Mouse (Mus musculus) stomach, embryonic 14.5 days (tissue): ENCODE data around the gene Itga8. TPM values are rescaled to one million over a fixed set of nuclear protein-coding genes. Genes with fewer than 3 reads are reported as not detected.

Experiments
- ATAC-seq: fragments of 200-750 bp; cut with Nextera tagmentation; 2 replicates; pipeline ENCODE4 v1.8.0; 2017; ENCODE audit warnings: low read depth, moderate TSS enrichment; ENCODE audit not compliant: insufficient number of reproducible peaks, insufficient read depth, low FRiP score
- H3K27ac ChIP-seq: fragments of 300-500 bp; sonication (generic); 2 replicates; pipeline ENCODE4 v1.5.1; 2014; ENCODE audit warnings: mild to moderate bottlenecking, low read length, moderate library complexity, mixed read lengths
- H3K27me3 ChIP-seq: fragments of 300-500 bp; sonication (generic); 2 replicates; pipeline ENCODE4 v1.6.1; 2014; ENCODE audit warnings: low read length, control low read depth, mixed read lengths; ENCODE audit not compliant: control insufficient read depth, insufficient read depth
- H3K36me3 ChIP-seq: fragments of 300-500 bp; sonication (generic); 2 replicates; pipeline ENCODE4 v1.6.1; 2014; ENCODE audit warnings: mild to moderate bottlenecking, control low read depth, low read length, moderate library complexity, mixed read lengths; ENCODE audit not compliant: control insufficient read depth, insufficient read depth
- H3K4me1 ChIP-seq: fragments of 300-500 bp; sonication (generic); 2 replicates; pipeline ENCODE4 v1.6.1; 2014; ENCODE audit warnings: low read length, control low read depth, mixed read lengths; ENCODE audit not compliant: control insufficient read depth, insufficient read depth
- H3K4me2 ChIP-seq: fragments of 300-500 bp; sonication (generic); replicated peaks from 2 replicates; pipeline ENCODE4 v1.6.1; 2014; ENCODE audit warnings: low read depth, low read length, control low read depth
- H3K4me3 ChIP-seq: fragments of 300-500 bp; sonication (generic); 2 replicates; pipeline ENCODE4 v1.5.1; 2014; ENCODE audit warnings: low read depth, low read length, control low read depth
- H3K9ac ChIP-seq: fragments of 300-500 bp; sonication (generic); replicated peaks from 2 replicates; pipeline ENCODE4 v1.6.1; 2014; ENCODE audit warnings: low read depth, mild to moderate bottlenecking, control low read depth, low read length, moderate library complexity, mixed read lengths
- H3K9me3 ChIP-seq: fragments of 300-500 bp; sonication (generic); 2 replicates; pipeline ENCODE4 v1.6.1; 2016; ENCODE audit warnings: low read depth, low read length, control low read depth; ENCODE audit not compliant: control insufficient read depth
- WGBS: fragments of 180-500 bp; shearing (Covaris S2); extraction: QIAGEN DNeasy Blood & Tissue Kit; methylation state at CpG from one replicate; pipeline ENCODE4 v1.1.7; 2014; 5-methylcytosine and 5-hydroxymethylcytosine counted together
- polyA plus RNA-seq: library from polyadenylated mRNA; unstranded; fragments of >200 nt; fragmentation: Nextera tagmentation; extraction: Ambion mirVana; gene quantifications from 2 replicates; pipeline ENCODE4 v1.2.1, GENCODE M21; 2014

Itga8 gene
- polyA plus RNA-seq, 1 experiment from 2014 or later, result 26.5 TPM

GRCm38 (mm10) chr2:12228335-12228734 is 73.4 kb downstream of the Itga8 start:
- Histone ChIP-seq H3K9ac (no peak overlapping the region), H3K27ac (no peak overlapping the region), H3K9me3 (no peaks in the 10 kb centered on the region), H3K27me3 (no peaks in the 10 kb centered on the region), H3K4me1 (no peaks in the 10 kb centered on the region), H3K36me3 (no peaks in the 10 kb centered on the region; the same call in 1 of the 2 replicates), H3K4me2 (no peak overlapping the region), H3K4me3 (no peak overlapping the region)
- 50% methylated on average over 3 of the region's 3 CpGs for WGBS
- ATAC-seq, result no peak

- no peaks in the 10 kb centered on the region for H3K27me3 ChIP-seq
- no peak overlapping the region for H3K27ac ChIP-seq
- H3K9ac ChIP-seq, result no peak overlapping the region
- H3K9me3 ChIP-seq, result no peaks in the 10 kb centered on the region
- 45% methylated on average over 2 of the region's 2 CpGs for WGBS
- H3K4me3 ChIP-seq, result no peak overlapping the region
- ATAC-seq, result no peak
- no peaks in the 10 kb centered on the region; the same call in 1 of the 2 replicates for H3K36me3 ChIP-seq
- H3K4me2 ChIP-seq, result no peak overlapping the region
- peaks cover 6% of the 10 kb centered on the region; the same call in 1 of the 2 replicates for H3K4me1 ChIP-seq
Measured at GRCm38 (mm10) chr2:12227243-12227642, 74.5 kb downstream of the Itga8 start.

- ATAC-seq, result no peak
- Histone ChIP-seq H3K9me3 (no peaks in the 10 kb centered on the region), H3K4me2 (no peak overlapping the region), H3K27ac (no peak overlapping the region), H3K4me3 (no peak overlapping the region), H3K9ac (no peak overlapping the region), H3K4me1 (peaks cover 6% of the 10 kb centered on the region; the same call in 1 of the 2 replicates), H3K27me3 (no peaks in the 10 kb centered on the region), H3K36me3 (no peaks in the 10 kb centered on the region; the same call in 1 of the 2 replicates)
- 65% methylated on average over 1 of the region's 1 CpGs for WGBS
Measured at GRCm38 (mm10) chr2:12226367-12226766, 75.4 kb downstream of the Itga8 start.

- H3K27me3 ChIP-seq, result no peaks in the 10 kb centered on the region
- H3K4me3 ChIP-seq, result no peak overlapping the region
- ATAC-seq, result peak; percentile 89
- peak overlapping the region; percentile 92; the same call in 1 of the 2 replicates for H3K27ac ChIP-seq
- H3K9ac ChIP-seq, result no peak overlapping the region
- H3K4me1 ChIP-seq, result peaks cover 6% of the 10 kb centered on the region; the same call in 1 of the 2 replicates
- H3K9me3 ChIP-seq, result no peaks in the 10 kb centered on the region
- H3K4me2 ChIP-seq, result no peak overlapping the region
- no peaks in the 10 kb centered on the region for H3K36me3 ChIP-seq
- WGBS, result 29% methylated on average over 2 of the region's 2 CpGs
Measured at GRCm38 (mm10) chr2:12221671-12222070, 80.1 kb downstream of the Itga8 start.

- no peaks in the 10 kb centered on the region for H3K9me3 ChIP-seq
- H3K27ac ChIP-seq, result peak overlapping the region; percentile 71; the same call in 1 of the 2 replicates
- H3K4me2 ChIP-seq, result no peak overlapping the region
- 44% methylated on average over 4 of the region's 4 CpGs for WGBS
- no peaks in the 10 kb centered on the region for H3K4me1 ChIP-seq
- no peak overlapping the region for H3K9ac ChIP-seq
- H3K4me3 ChIP-seq, result no peak overlapping the region
- no peak for ATAC-seq
- no peaks in the 10 kb centered on the region for H3K36me3 ChIP-seq
- no peaks in the 10 kb centered on the region for H3K27me3 ChIP-seq
Measured at GRCm38 (mm10) chr2:12213464-12213790, 88.3 kb downstream of the Itga8 start.

- WGBS, result 29% methylated on average over 3 of the region's 3 CpGs
- Histone ChIP-seq H3K9me3 (no peaks in the 10 kb centered on the region), H3K27me3 (no peaks in the 10 kb centered on the region), H3K4me2 (no peak overlapping the region), H3K9ac (no peak overlapping the region), H3K4me3 (no peak overlapping the region), H3K36me3 (no peaks in the 10 kb centered on the region), H3K27ac (peak overlapping the region; percentile 71), H3K4me1 (no peaks in the 10 kb centered on the region)
- ATAC-seq, result no peak
Measured at GRCm38 (mm10) chr2:12212662-12213463, 88.9 kb downstream of the Itga8 start.

GRCm38 (mm10) chr2:12208142-12208541 is 93.6 kb downstream of the Itga8 start:
- Histone ChIP-seq H3K4me2 (no peak overlapping the region), H3K27ac (no peak overlapping the region), H3K27me3 (no peaks in the 10 kb centered on the region), H3K4me3 (no peak overlapping the region), H3K36me3 (no peaks in the 10 kb centered on the region), H3K9ac (no peak overlapping the region), H3K4me1 (no peaks in the 10 kb centered on the region), H3K9me3 (no peaks in the 10 kb centered on the region)
- WGBS, result 79% methylated on average over 6 of the region's 6 CpGs
- no peak for ATAC-seq

GRCm38 (mm10) chr2:12206353-12206752 is 95.4 kb downstream of the Itga8 start:
- no peak overlapping the region for H3K4me2 ChIP-seq
- no peak for ATAC-seq
- 45% methylated on average over 5 of the region's 5 CpGs for WGBS
- no peak overlapping the region for H3K9ac ChIP-seq
- no peak overlapping the region for H3K4me3 ChIP-seq
- no peaks in the 10 kb centered on the region; the same call in 1 of the 2 replicates for H3K36me3 ChIP-seq
- no peaks in the 10 kb centered on the region for H3K4me1 ChIP-seq
- no peaks in the 10 kb centered on the region for H3K27me3 ChIP-seq
- H3K27ac ChIP-seq, result no peak overlapping the region
- no peaks in the 10 kb centered on the region for H3K9me3 ChIP-seq
